Mouse (Mus musculus) lung, postnatal 0 days (tissue): ENCODE data around the gene 2310022B05Rik.

Experiments used
- CTCF ChIP-seq: IDR thresholded peaks from 2 replicates; pipeline ENCODE4 v1.5.1; 2016; ENCODE audit warnings: antibody characterized with exemption, mild to moderate bottlenecking
- EP300 ChIP-seq: IDR thresholded peaks from 2 replicates; pipeline ENCODE4 v1.6.1; 2016; ENCODE audit warnings: antibody characterized with exemption, mild to moderate bottlenecking, control low read depth

DNA sequence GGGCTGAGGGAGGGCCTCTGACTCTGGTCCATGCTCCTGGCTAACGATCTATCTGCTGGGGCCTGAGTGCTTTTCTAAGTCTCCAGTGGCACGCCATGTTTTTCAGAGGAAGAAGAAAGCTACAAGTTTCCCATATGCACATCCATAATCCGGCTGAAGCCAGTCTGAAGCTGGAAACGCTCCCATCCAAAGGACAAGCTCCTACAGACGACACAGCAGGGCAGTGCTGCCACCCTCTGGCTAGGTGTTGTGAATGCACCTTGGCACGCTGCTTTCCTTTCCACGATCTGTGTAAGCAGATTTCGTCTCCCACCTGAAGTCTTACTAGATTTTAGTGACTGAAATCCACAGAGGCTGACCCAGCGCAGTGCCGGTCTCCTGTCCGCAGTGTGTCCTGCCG, 14.3 kb upstream of the 2310022B05Rik start:
- TF ChIP-seq CTCF (peak; percentile 98), EP300 (no peak)
